Mouse (Mus musculus) neural tube, embryonic 11.5 days (tissue): ENCODE measurements around the gene Unc5c. TPM values are rescaled to one million over a fixed set of nuclear protein-coding genes. Genes with fewer than 3 reads are reported as not detected.

Source experiments
- ATAC-seq: fragments of 200-750 bp; cut with Nextera tagmentation; 2 replicates; pipeline ENCODE4 v1.8.0; 2017; ENCODE audit warnings: moderate number of reproducible peaks, mild to moderate bottlenecking, moderate TSS enrichment, moderate library complexity; ENCODE audit not compliant: insufficient read depth, low FRiP score, low TSS enrichment
- DNase-seq: peaks from one replicate; pipeline ENCODE4 v3.0.0-alpha.2; 2015; ENCODE audit warnings: low spot score
- H3K27ac ChIP-seq: fragments of 300-500 bp; sonication (generic); 2 replicates; pipeline ENCODE4 v1.5.1; 2014; ENCODE audit warnings: low read depth, mild to moderate bottlenecking, low read length
- H3K27me3 ChIP-seq: fragments of 300-500 bp; sonication (generic); 2 replicates; pipeline ENCODE4 v1.6.1; 2014; ENCODE audit warnings: mild to moderate bottlenecking, low read length, mixed read lengths; ENCODE audit not compliant: control insufficient read depth, insufficient read depth
- H3K36me3 ChIP-seq: fragments of 300-500 bp; sonication (generic); 2 replicates; pipeline ENCODE4 v1.6.1; 2014; ENCODE audit warnings: mild to moderate bottlenecking, low read length, moderate library complexity, mixed read lengths; ENCODE audit not compliant: control insufficient read depth, insufficient read depth
- H3K4me1 ChIP-seq: fragments of 300-500 bp; sonication (generic); 2 replicates; pipeline ENCODE4 v1.6.1; 2014; ENCODE audit warnings: low read length, mixed read lengths; ENCODE audit not compliant: control insufficient read depth, insufficient read depth
- H3K4me2 ChIP-seq: fragments of 300-500 bp; sonication (generic); 2 replicates; pipeline ENCODE4 v1.6.1; 2014; ENCODE audit warnings: low read depth, mild to moderate bottlenecking, moderate library complexity
- H3K4me3 ChIP-seq: fragments of 300-500 bp; sonication (generic); 2 replicates; pipeline ENCODE4 v1.5.1; 2014; ENCODE audit warnings: low read depth, low read length
- H3K9ac ChIP-seq: fragments of 300-500 bp; sonication (generic); 2 replicates; pipeline ENCODE4 v1.6.1; 2014; ENCODE audit warnings: mild to moderate bottlenecking, low read length
- H3K9me3 ChIP-seq: fragments of 300-500 bp; sonication (generic); 2 replicates; pipeline ENCODE4 v1.6.1; 2016; ENCODE audit warnings: low read length; ENCODE audit not compliant: control insufficient read depth
- WGBS: fragments of 180-500 bp; shearing (Covaris S2); extraction: QIAGEN DNeasy Blood & Tissue Kit; methylation state at CpG from one replicate; pipeline ENCODE4 v1.1.7; 2014; 5-methylcytosine and 5-hydroxymethylcytosine counted together
- polyA plus RNA-seq: library from polyadenylated mRNA; unstranded; fragments of >200 nt; fragmentation: Nextera tagmentation; extraction: Ambion mirVana; gene quantifications from 2 replicates; pipeline ENCODE4 v1.2.1, GENCODE M21; 2014

Unc5c gene
- polyA plus RNA-seq, 1 experiment from 2014 or later, result 17.5 TPM

DNA sequence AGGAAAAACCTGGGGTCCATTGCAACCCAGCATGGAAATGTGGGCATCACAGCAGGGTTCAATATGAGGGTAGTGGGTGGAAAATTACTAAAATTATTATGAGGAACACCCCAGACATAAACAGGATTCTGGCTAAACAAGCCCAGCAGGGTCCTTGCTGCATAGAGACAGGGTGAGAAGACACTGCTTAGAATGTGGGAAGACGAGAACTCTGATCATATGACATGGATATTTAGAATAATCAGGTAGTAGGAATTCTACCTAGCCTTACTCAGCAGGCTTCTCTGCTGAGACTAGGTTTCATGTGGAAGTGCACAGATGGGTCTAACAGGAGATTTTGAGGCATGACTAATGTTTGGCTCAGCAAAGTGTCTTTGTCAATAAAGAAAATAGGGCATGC is 131.9 kb downstream of the Unc5c start:
- Histone ChIP-seq H3K27me3 (no peaks in the 10 kb centered on the region), H3K9me3 (no peaks in the 10 kb centered on the region), H3K27ac (no peak overlapping the region), H3K4me1 (no peaks in the 10 kb centered on the region), H3K4me2 (no peak overlapping the region), H3K36me3 (no peaks in the 10 kb centered on the region), H3K4me3 (no peak overlapping the region), H3K9ac (no peak overlapping the region)
- no peak for DNase-seq
- WGBS, result 64% methylated on average over 1 of the region's 1 CpGs
- no peak for ATAC-seq

DNA sequence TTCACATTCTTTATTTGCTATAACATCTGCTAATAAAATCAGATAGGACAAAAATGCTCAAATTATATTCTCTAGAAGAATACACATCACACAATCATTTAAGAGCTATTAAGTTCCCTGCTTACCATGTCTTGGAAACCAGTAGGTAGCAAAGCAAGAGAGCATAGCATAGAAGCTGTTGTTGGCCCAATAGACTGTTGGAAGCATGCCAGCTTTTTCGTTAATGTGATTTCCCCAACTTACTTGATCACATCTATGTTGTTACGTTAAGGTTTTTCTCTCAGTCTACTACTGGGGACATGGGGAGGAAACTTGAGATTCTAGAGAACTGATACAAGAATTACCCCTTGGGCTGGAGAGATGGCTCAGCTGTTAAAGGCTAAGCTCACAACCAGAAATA is 133.0 kb downstream of the Unc5c start:
- Histone ChIP-seq H3K27ac (no peak overlapping the region), H3K9ac (no peak overlapping the region), H3K27me3 (no peaks in the 10 kb centered on the region), H3K9me3 (no peaks in the 10 kb centered on the region), H3K4me2 (no peak overlapping the region), H3K4me3 (no peak overlapping the region), H3K36me3 (no peaks in the 10 kb centered on the region), H3K4me1 (no peaks in the 10 kb centered on the region)
- no peak for ATAC-seq
- no peak for DNase-seq
- WGBS, result 93% methylated on average over 2 of the region's 2 CpGs

DNA sequence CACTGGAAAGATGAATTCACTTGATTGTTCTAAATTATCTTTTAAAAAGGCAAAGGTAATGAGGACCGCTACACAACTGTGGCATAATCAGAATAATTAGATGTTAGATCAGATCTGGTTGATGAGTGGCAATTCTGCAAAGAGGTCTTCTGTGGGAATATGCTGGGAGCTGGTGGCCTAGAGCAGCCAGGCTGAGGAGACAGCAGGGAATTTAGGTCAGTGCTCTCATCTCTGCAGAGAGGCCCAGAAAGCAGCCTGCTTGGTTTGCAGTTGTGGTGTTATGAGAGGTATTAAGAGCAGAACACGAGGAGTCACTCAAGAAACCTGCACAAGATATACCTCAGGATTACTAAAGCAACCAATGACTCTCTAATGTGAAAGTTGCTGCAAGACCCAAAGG is 133.9 kb downstream of the Unc5c start:
- H3K36me3 ChIP-seq, result no peaks in the 10 kb centered on the region
- H3K4me3 ChIP-seq, result no peak overlapping the region
- no peaks in the 10 kb centered on the region for H3K4me1 ChIP-seq
- H3K27me3 ChIP-seq, result no peaks in the 10 kb centered on the region
- H3K27ac ChIP-seq, result no peak overlapping the region
- H3K4me2 ChIP-seq, result no peak overlapping the region
- H3K9me3 ChIP-seq, result no peaks in the 10 kb centered on the region
- DNase-seq (no peak), ATAC-seq (no peak)
- no peak overlapping the region for H3K9ac ChIP-seq
- 93% methylated on average over 2 of the region's 2 CpGs for WGBS

DNA sequence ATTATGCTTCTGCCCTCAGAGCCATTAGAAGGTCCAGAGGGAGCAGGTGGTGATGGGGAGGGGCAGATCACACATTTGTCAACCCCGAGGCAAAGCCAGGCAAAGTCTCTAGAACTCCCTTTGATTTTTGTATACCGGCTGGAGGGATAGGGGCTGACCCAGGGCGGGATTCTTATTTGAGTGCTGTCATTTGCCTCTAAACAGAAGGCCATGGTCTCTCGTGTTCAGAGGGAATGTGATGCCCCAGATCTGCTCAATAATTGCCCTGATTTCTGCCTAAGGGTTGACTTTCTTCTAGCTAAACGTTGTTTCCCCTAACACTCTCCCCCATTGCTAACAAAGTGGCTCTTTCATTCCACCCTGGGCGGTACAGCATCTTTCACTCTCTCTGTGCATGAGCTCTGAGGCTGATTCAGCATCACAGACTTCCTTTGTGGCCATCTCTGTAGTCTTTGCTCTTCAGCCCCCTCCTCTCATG is 136.1 kb downstream of the Unc5c start:
- Histone ChIP-seq H3K4me1 (no peaks in the 10 kb centered on the region), H3K27me3 (no peaks in the 10 kb centered on the region), H3K27ac (0 out of 2 replicates have a peak overlapping the region, but pooled peaks have one; percentile 34), H3K9ac (no peak overlapping the region), H3K4me2 (peak overlapping the region; percentile 10; the same call in 1 of the 2 replicates), H3K9me3 (no peaks in the 10 kb centered on the region), H3K4me3 (no peak overlapping the region), H3K36me3 (no peaks in the 10 kb centered on the region)
- WGBS, result 12% methylated on average over 6 of the region's 6 CpGs
- ATAC-seq (peak; percentile 53), DNase-seq (peak; percentile 63)

DNA sequence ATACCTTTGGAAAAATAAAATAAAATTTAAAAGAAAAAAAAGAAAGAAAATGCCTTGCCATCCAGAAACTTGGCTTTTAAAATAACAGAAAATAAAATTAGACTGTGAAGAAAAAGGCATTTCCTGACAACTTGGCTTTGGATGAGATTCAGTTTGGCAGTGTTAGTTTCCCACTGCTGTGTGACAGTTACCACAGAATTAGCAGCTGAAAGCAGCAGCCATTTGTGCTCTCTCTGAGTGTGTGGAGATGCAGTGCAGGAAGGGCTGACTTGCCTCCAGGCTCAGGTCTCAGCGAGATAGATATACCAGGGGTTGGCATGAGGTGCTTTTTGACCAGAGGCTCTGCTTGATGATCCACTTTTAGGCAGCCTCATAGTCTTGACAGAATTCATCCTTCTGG is 151.7 kb downstream of the Unc5c start:
- Histone ChIP-seq H3K4me2 (no peak overlapping the region), H3K9me3 (no peaks in the 10 kb centered on the region), H3K4me1 (no peaks in the 10 kb centered on the region), H3K9ac (no peak overlapping the region), H3K27ac (no peak overlapping the region), H3K27me3 (no peaks in the 10 kb centered on the region), H3K4me3 (no peak overlapping the region), H3K36me3 (no peaks in the 10 kb centered on the region)
- ATAC-seq (no peak), DNase-seq (no peak)
- WGBS, result 75% methylated on average over 1 of the region's 1 CpGs

DNA sequence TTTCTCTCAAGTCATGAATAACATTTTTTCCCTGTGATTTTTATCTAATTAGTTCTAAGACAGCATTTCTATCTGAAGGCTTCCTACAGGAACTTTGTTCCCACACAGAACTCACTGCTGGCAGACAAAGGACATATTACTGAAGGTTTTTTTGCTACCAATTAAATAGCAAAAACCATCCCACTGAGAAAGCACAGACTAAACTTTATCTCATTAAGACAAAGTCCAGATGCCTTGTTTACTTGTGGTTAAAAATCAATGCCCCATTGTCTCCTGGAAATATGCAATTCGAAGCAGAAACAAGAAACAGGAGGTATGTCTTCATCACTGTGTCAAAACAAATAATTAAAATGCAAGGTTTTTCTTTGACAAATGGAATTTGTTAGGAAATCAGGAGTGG is 153.7 kb downstream of the Unc5c start:
- Histone ChIP-seq H3K4me1 (no peaks in the 10 kb centered on the region), H3K27me3 (no peaks in the 10 kb centered on the region), H3K9me3 (no peaks in the 10 kb centered on the region), H3K27ac (no peak overlapping the region), H3K4me2 (no peak overlapping the region), H3K4me3 (no peak overlapping the region), H3K9ac (no peak overlapping the region), H3K36me3 (no peaks in the 10 kb centered on the region)
- ATAC-seq (no peak), DNase-seq (no peak)
- whole genome bisulfite sequencing, result 84% methylated on average over 1 of the region's 1 CpGs

DNA sequence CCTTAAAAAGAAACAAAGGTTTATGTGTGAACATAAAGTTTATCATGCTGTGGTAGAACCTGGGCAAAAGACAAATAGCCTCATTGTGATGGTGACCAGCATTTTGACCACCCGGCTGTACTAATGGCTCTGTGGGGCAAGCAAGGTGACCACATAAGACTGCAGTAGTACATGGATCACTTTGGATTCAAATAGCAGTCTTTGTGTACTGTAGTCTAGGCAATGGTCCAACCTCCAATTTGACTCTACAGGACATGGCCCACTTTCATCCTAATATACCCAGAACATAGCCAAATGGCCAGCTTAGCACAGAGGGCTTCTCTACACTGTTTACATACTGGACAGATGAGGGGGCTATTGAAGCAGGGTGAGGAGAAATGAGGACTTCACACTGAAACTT is 156.5 kb downstream of the Unc5c start:
- H3K9me3 ChIP-seq, result no peaks in the 10 kb centered on the region
- no peak overlapping the region for H3K4me3 ChIP-seq
- no peak overlapping the region for H3K9ac ChIP-seq
- DNase-seq (no peak), ATAC-seq (no peak)
- H3K36me3 ChIP-seq, result no peaks in the 10 kb centered on the region
- H3K4me1 ChIP-seq, result no peaks in the 10 kb centered on the region
- H3K4me2 ChIP-seq, result no peak overlapping the region
- no peak overlapping the region for H3K27ac ChIP-seq
- WGBS, result 80% methylated on average over 1 of the region's 1 CpGs
- no peaks in the 10 kb centered on the region for H3K27me3 ChIP-seq

DNA sequence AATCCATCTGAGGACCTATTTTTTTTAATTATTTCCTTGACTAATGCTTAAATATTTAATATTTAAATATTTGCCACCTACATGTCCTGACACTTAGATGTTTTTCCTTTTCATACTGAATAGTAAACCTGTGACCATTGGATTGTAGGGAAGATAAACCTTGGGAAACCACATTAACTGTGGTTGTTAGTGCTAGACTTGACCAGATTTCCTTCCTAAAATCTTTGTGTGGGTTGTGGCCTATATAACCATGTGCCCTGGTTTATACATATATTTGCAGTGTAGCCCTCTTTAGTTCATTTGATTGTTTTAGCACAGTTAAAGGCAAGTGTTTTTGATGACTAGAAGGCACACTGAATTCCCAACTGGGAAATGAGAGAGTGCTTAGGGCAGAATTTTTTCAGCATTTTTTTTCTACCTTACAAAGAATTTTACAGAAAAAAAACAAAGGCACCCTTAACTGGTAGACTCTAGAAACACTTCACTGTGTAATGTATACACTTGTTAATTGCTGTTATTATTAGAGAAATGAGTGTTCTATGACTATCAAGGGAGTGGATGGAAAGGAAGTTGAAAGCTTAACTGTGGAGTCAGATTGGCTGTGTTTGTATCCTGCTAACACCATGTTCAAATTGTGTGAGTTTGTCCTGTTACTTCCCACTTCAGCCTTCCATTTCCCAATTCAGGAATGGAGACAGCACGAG is 162.1 kb downstream of the Unc5c start:
- Histone ChIP-seq H3K27me3 (no peaks in the 10 kb centered on the region), H3K36me3 (no peaks in the 10 kb centered on the region), H3K9me3 (no peaks in the 10 kb centered on the region), H3K4me1 (no peaks in the 10 kb centered on the region), H3K4me3 (no peak overlapping the region), H3K4me2 (no peak overlapping the region), H3K9ac (no peak overlapping the region), H3K27ac (no peak overlapping the region)
- no peak for ATAC-seq
- DNase-seq, result no peak
- 81% methylated on average over 1 of the region's 1 CpGs for WGBS

DNA sequence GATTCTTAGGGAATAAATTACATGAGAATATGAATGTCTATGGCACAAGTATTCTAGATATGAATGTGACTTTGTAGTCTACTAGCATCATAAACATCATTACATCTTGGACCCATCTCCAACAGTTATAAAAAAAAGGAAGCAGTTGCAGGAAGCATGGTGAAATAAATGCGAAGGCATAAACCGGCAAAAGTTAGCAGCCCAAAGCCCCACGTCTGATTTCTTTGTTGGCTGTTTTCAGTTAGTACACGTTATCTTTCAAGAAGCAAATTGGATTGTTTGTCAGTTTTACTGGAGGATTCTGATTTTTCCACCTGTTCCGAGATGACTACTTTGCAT is 162.6 kb downstream of the Unc5c start:
- Histone ChIP-seq H3K36me3 (no peaks in the 10 kb centered on the region), H3K4me3 (no peak overlapping the region), H3K4me2 (no peak overlapping the region), H3K4me1 (no peaks in the 10 kb centered on the region), H3K27ac (no peak overlapping the region), H3K9ac (no peak overlapping the region), H3K9me3 (no peaks in the 10 kb centered on the region), H3K27me3 (no peaks in the 10 kb centered on the region)
- ATAC-seq, result no peak
- DNase-seq, result no peak
- 90% methylated on average over 5 of the region's 5 CpGs for WGBS
